Mouse (Mus musculus) MEL (cell line): ENCODE data around the gene Mnt. TPM values are rescaled to one million over a fixed set of nuclear protein-coding genes. Genes with fewer than 3 reads are reported as not detected.

Experiments used
- DNase-seq: peaks from one replicate; pipeline ENCODE4 v3.0.0; 2011; ENCODE audit warnings: low read depth, low spot score
- H3K27ac ChIP-seq: 2 replicates; pipeline ENCODE4 v1.5.1; 2012; ENCODE audit warnings: low read depth, mild to moderate bottlenecking, control low read depth, low read length, moderate library complexity; ENCODE audit not compliant: control insufficient read depth
- H3K27me3 ChIP-seq, 2 experiments: fragments of 150-350 bp in 1 of 2; sonication (generic) in 1 of 2; 2 replicates each; pipeline ENCODE4 v1.6.1; 2012; ENCODE audit warnings: low read length in 2 of 2, mild to moderate bottlenecking in 2 of 2, improper control_type of control experiment in 1 of 2, moderate library complexity in 1 of 2; ENCODE audit not compliant: insufficient read depth in 2 of 2, control insufficient read depth in 1 of 2
- H3K36me3 ChIP-seq, 2 experiments: 2 replicates each; pipeline ENCODE4 v1.6.1; 2012 to 2014; ENCODE audit warnings: low read length in 2 of 2, improper control_type of control experiment in 1 of 2, inconsistent platforms in 1 of 2, mild to moderate bottlenecking in 1 of 2; ENCODE audit not compliant: insufficient read depth in 2 of 2, control insufficient read depth in 1 of 2
- H3K4me1 ChIP-seq, 2 experiments: fragments of 150-350 bp in 1 of 2; sonication (generic) in 1 of 2; 2 replicates each; pipeline ENCODE4 v1.6.1; 2012; ENCODE audit warnings: low read length in 2 of 2, improper control_type of control experiment in 1 of 2, mild to moderate bottlenecking in 1 of 2; ENCODE audit not compliant: insufficient read depth in 2 of 2, control insufficient read depth in 1 of 2
- H3K4me3 ChIP-seq, 2 experiments: fragments of 150-350 bp in 1 of 2; sonication (generic) in 1 of 2; 2 replicates each; pipeline ENCODE4 v1.5.1; 2012; ENCODE audit warnings: low read depth in 2 of 2, low read length in 2 of 2, mild to moderate bottlenecking in 2 of 2, moderate library complexity in 2 of 2, control low read depth in 1 of 2, improper control_type of control experiment in 1 of 2; ENCODE audit not compliant: control insufficient read depth in 1 of 2, insufficient read depth in 1 of 2
- H3K79me2 ChIP-seq: 2 replicates; pipeline ENCODE4 v1.6.1; 2012; ENCODE audit warnings: mild to moderate bottlenecking, low read length, moderate library complexity; ENCODE audit not compliant: control insufficient read depth, poor library complexity, insufficient read depth
- H3K9ac ChIP-seq: 2 replicates; pipeline ENCODE4 v1.6.1; 2012; ENCODE audit warnings: low read depth, mild to moderate bottlenecking, control low read depth, low read length, moderate library complexity; ENCODE audit not compliant: control insufficient read depth, poor library complexity, severe bottlenecking
- H3K9me3 ChIP-seq: fragments of 150-350 bp; sonication (generic); replicated peaks from 2 replicates; pipeline ENCODE4 v1.6.1; 2012; ENCODE audit warnings: mild to moderate bottlenecking, low read length, improper control_type of control experiment, moderate library complexity; ENCODE audit not compliant: insufficient read depth
- BHLHE40 ChIP-seq: IDR thresholded peaks from 2 replicates; pipeline ENCODE4 v1.6.1; 2012; ENCODE audit warnings: low read depth, mild to moderate bottlenecking, inconsistent platforms, low read length, improper control_type of control experiment, borderline replicate concordance
- CTCF ChIP-seq, 3 experiments: IDR thresholded peaks in 2 of 3; conservative IDR thresholded peaks in 1 of 3; 2 replicates each; pipeline ENCODE4 v1.5.1; 2011 to 2012; ENCODE audit warnings: low read length in 3 of 3, low read depth in 2 of 3, mild to moderate bottlenecking in 2 of 3, improper control_type of control experiment in 1 of 3, inconsistent platforms in 1 of 3, mixed read lengths in 1 of 3, moderate library complexity in 1 of 3; ENCODE audit not compliant: control insufficient read depth in 1 of 3, insufficient read depth in 1 of 3, poor library complexity in 1 of 3, severe bottlenecking in 1 of 3
- ETS1 ChIP-seq: IDR thresholded peaks from 2 replicates; pipeline ENCODE4 v1.6.1; 2012; ENCODE audit warnings: low read depth, mild to moderate bottlenecking, inconsistent platforms, low read length, improper control_type of control experiment, moderate library complexity
- GATA1 ChIP-seq: IDR thresholded peaks from 2 replicates; pipeline ENCODE4 v1.6.1; 2011; ENCODE audit warnings: low read depth, low read length, improper control_type of control experiment
- HCFC1 ChIP-seq: IDR thresholded peaks from 2 replicates; pipeline ENCODE4 v1.6.1; 2012; ENCODE audit warnings: low read depth, mild to moderate bottlenecking, inconsistent platforms, low read length, improper control_type of control experiment, moderate library complexity
- MAFK ChIP-seq: IDR thresholded peaks from 2 replicates; pipeline ENCODE4 v1.6.1; 2011; ENCODE audit warnings: low read depth, mild to moderate bottlenecking, low read length, improper control_type of control experiment, borderline replicate concordance
- MAX ChIP-seq: IDR thresholded peaks from 2 replicates; pipeline ENCODE4 v1.6.1; 2011; ENCODE audit warnings: low read length, improper control_type of control experiment
- MAZ ChIP-seq: IDR thresholded peaks from 2 replicates; pipeline ENCODE4 v1.6.1; 2012; ENCODE audit warnings: low read depth, mild to moderate bottlenecking, inconsistent platforms, low read length, improper control_type of control experiment
- MEF2A ChIP-seq: IDR thresholded peaks from 2 replicates; pipeline ENCODE4 v1.6.1; 2014; ENCODE audit warnings: low read depth, mild to moderate bottlenecking, inconsistent platforms, low read length, improper control_type of control experiment; ENCODE audit not compliant: poor library complexity, insufficient replicate concordance, severe bottlenecking; ENCODE audit errors: extremely low read depth
- MXI1 ChIP-seq: IDR thresholded peaks from 2 replicates; pipeline ENCODE4 v1.6.1; 2011; ENCODE audit warnings: mild to moderate bottlenecking, low read depth, low read length, improper control_type of control experiment
- NELFE ChIP-seq: IDR thresholded peaks from 2 replicates; pipeline ENCODE4 v1.6.1; 2011; ENCODE audit warnings: low read depth, low read length, improper control_type of control experiment
- NRF1 ChIP-seq: IDR thresholded peaks from 2 replicates; pipeline ENCODE4 v1.6.1; 2014; ENCODE audit warnings: low read depth, mild to moderate bottlenecking, inconsistent platforms, low read length, improper control_type of control experiment, moderate library complexity; ENCODE audit not compliant: poor library complexity, insufficient read depth, severe bottlenecking
- POLR2A ChIP-seq, 2 experiments: IDR thresholded peaks; 2 replicates each; pipeline ENCODE4 v1.6.1; 2011 to 2012; ENCODE audit warnings: low read length in 2 of 2, mild to moderate bottlenecking in 2 of 2, control low read depth in 1 of 2, improper control_type of control experiment in 1 of 2, low read depth in 1 of 2, moderate library complexity in 1 of 2; ENCODE audit not compliant: control insufficient read depth in 1 of 2, insufficient read depth in 1 of 2, poor library complexity in 1 of 2
- POLR2AphosphoS5 ChIP-seq: IDR thresholded peaks from 2 replicates; pipeline ENCODE4 v1.6.1; 2012; ENCODE audit warnings: low read depth, borderline replicate concordance, mild to moderate bottlenecking, inconsistent platforms, low read length, moderate library complexity, mixed read lengths
- RAD21 ChIP-seq: IDR thresholded peaks from 2 replicates; pipeline ENCODE4 v1.6.1; 2011; ENCODE audit warnings: mild to moderate bottlenecking, low read depth, low read length, improper control_type of control experiment
- RCOR1 ChIP-seq: IDR thresholded peaks from 2 replicates; pipeline ENCODE4 v1.6.1; 2012; ENCODE audit warnings: low read depth, mild to moderate bottlenecking, inconsistent platforms, low read length, improper control_type of control experiment
- SMC3 ChIP-seq: IDR thresholded peaks from 2 replicates; pipeline ENCODE4 v1.6.1; 2011; ENCODE audit warnings: low read depth, low read length, improper control_type of control experiment
- UBTF ChIP-seq: IDR thresholded peaks from 2 replicates; pipeline ENCODE4 v1.6.1; 2012; ENCODE audit warnings: low read depth, mild to moderate bottlenecking, inconsistent platforms, low read length, improper control_type of control experiment, moderate library complexity, borderline replicate concordance; ENCODE audit not compliant: insufficient read depth
- USF1 ChIP-seq: IDR thresholded peaks from 2 replicates; pipeline ENCODE4 v1.6.1; 2014; ENCODE audit warnings: low read depth, mild to moderate bottlenecking, inconsistent platforms, low read length, improper control_type of control experiment, moderate library complexity
- ZKSCAN1 ChIP-seq: IDR thresholded peaks from 2 replicates; pipeline ENCODE4 v1.6.1; 2012; ENCODE audit warnings: low read depth, mild to moderate bottlenecking, inconsistent platforms, low read length, improper control_type of control experiment, moderate library complexity
- ZMIZ1 ChIP-seq: IDR thresholded peaks from 2 replicates; pipeline ENCODE4 v1.6.1; 2012; ENCODE audit warnings: low read depth, mild to moderate bottlenecking, inconsistent platforms, low read length, improper control_type of control experiment, moderate library complexity
- ZNF384 ChIP-seq: IDR thresholded peaks from 2 replicates; pipeline ENCODE4 v1.6.1; 2012; ENCODE audit warnings: low read depth, mild to moderate bottlenecking, inconsistent platforms, low read length, improper control_type of control experiment
- polyA plus RNA-seq, 2 experiments: library from polyadenylated mRNA; stranded (reverse) in 1 of 2; unstranded in 1 of 2; fragments of >175 nt in 1 of 2; fragments of >200 nt in 1 of 2; gene quantifications; 2 replicates each; pipeline versions ENCODE4 v1.2.1 to v1.2.4; 2012; ENCODE audit warnings: low replicate concordance in 2 of 2, low read depth in 1 of 2; ENCODE audit not compliant: insufficient read length in 2 of 2, insufficient read depth in 1 of 2, missing spikeins in 1 of 2
- total RNA-seq: library from RNA; depleted of rRNA; stranded (reverse); fragments of 300-350 nt; gene quantifications from 2 replicates; pipeline ENCODE4 v1.2.3, GENCODE M21; 2012

Mnt gene
- total and polyA plus RNA-seq, 3 experiments: 5.8 to 37.3 TPM; not detected in 1

GRCm38 (mm10) chr11:74862129-74862528 is 31.4 kb downstream of the Mnt start:
- Histone ChIP-seq H3K27me3 (no peaks in the 10 kb centered on the region), H3K36me3 (no peaks in the 10 kb centered on the region; a peak in 1 of 4 replicates), H3K9me3 (no peaks in the 10 kb centered on the region), H3K4me1 (no peaks in the 10 kb centered on the region), H3K27ac (no peak overlapping the region), H3K79me2 (no peaks in the 10 kb centered on the region), H3K9ac (no peak overlapping the region), H3K4me3 (no peak overlapping the region)
- no peak for DNase-seq
- no peak for TF ChIP-seq SMC3
- no peak for TF ChIP-seq NRF1
- TF ChIP-seq ZNF384: no peak
- TF ChIP-seq MAFK: no peak
- no peak for TF ChIP-seq HCFC1
- no peak for TF ChIP-seq RCOR1
- TF ChIP-seq USF1: no peak
- TF ChIP-seq UBTF: no peak
- TF ChIP-seq NELFE: no peak
- no peak for TF ChIP-seq POLR2AphosphoS5
- TF ChIP-seq MEF2A: no peak
- TF ChIP-seq MAX: no peak
- no peak for TF ChIP-seq ZMIZ1

GRCm38 (mm10) chr11:74863471-74863870 is 32.8 kb downstream of the Mnt start:
- Histone ChIP-seq H3K9me3 (no peaks in the 10 kb centered on the region), H3K4me3 (no peak overlapping the region), H3K27ac (no peak overlapping the region), H3K27me3 (no peaks in the 10 kb centered on the region), H3K4me1 (no peaks in the 10 kb centered on the region), H3K79me2 (no peaks in the 10 kb centered on the region), H3K9ac (no peak overlapping the region), H3K36me3 (no peaks in the 10 kb centered on the region; a peak in 1 of 4 replicates)
- no peak for DNase-seq
- TF ChIP-seq MAX (no peak), ZNF384 (no peak), BHLHE40 (no peak), USF1 (no peak), ZMIZ1 (no peak), CTCF (IDR thresholded peaks at IDR 0.05 in 2 of 3, conservative IDR thresholded peaks at IDR 0.05 in 1 of 3; ENCODE audit: control insufficient read depth in 1 of 3, insufficient read depth in 1 of 3, low read depth in 2 of 3, low read length in 3 of 3, poor library complexity in 1 of 3, severe bottlenecking in 1 of 3) (no peak), GATA1 (no peak), ETS1 (no peak), RCOR1 (no peak), NRF1 (no peak), MAFK (no peak), MXI1 (no peak), POLR2A (IDR thresholded peaks at IDR 0.05; ENCODE audit: control insufficient read depth in 1 of 2, insufficient read depth in 1 of 2, low read depth in 1 of 2, low read length in 2 of 2, poor library complexity in 1 of 2) (no peak), MAZ (no peak), RAD21 (no peak), ZKSCAN1 (no peak), NELFE (no peak)
